Mouse (Mus musculus) natural killer cell, adult 2 months (primary cell): ENCODE measurements at regions not wholly inside any gene's neighbourhood (a gene's known extent, or its start where the extent isn't known, plus 50 kb on each side); places are given as distances from the start of the nearest gene placed in this dataset.

Experiments used
- DNase-seq, 2 experiments: peaks; one replicate each; pipeline ENCODE4 v3.0.0; 2022; ENCODE audit warnings: low spot score in 2 of 2

- peak; percentile 25 to 68 for DNase-seq
Observed at GRCm38 (mm10) chr17:88255744-88256598, 184.5 kb upstream of the Foxn2 start.

DNA sequence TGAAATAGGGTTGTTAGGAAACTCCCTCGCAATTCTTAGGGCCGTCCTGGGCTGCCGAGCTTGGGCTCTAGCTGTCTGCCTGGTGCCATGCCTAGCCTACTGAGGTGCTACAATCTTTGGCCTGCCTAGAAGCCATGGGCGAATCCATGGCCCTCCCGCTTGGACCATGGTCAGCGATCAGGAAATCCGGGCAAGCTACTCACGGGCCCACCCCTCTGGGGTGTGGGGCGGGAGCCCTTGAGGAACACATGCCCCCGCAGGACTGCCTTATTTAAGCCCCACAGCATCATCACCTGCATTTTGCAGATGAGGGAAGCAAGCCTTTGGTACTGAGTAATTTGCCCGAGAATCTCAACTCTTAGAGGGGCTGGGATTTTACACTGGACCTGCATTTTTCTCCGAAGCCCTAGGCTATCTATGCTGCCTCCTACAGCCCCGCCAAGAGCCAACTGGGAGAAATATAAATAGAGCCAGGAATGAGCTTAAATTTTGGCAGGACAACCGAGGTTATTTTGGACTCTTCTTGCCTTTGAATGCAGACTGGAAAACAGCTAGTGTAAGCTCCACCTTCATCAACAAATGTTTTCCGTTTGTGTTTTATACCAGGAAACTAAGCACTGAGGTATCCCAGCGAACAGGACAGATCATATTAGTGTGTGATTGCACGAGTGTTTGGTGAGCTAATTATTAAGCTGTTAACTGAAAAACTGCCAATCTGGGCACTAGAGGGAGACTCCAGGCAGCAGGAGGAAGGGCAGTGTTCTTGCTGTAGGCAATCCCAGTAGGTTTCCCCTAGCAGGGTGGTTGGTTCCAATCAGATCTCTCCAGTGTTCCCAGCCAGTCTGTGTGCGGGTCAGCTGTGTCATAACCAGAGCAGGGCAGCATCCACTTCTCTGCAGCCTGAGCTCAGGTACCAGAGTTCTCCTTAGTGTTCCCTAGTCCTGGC, 183.6 kb upstream of the Foxn2 start:
- DNase-seq = no peak

- DNase-seq = peak; percentile 35 to 47
Observed at GRCm38 (mm10) chr17:88258361-88258796, 182.1 kb upstream of the Foxn2 start.

- no peak for DNase-seq
Observed at GRCm38 (mm10) chr17:88260176-88260575, 180.3 kb upstream of the Foxn2 start.

DNA sequence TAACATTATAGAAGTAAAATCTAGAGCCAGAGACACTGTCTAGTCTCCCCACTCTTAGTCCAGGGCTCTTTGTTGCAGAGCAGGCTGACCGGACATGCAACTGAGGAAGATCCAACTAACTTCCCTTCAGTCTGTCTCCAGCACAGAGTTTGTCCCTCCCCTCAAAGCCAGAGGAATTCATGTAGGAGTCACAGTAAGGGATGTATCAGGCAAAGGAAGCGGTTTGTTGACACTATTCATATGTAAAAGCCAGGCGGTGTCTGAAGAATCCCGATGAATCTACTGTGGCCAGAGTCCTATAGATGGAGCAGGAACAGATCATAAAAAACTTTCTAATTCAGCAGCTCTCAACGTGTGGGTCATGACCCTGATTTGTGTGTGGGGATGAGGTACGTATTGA, 179.7 kb upstream of the Foxn2 start:
- no peak for DNase-seq

DNA sequence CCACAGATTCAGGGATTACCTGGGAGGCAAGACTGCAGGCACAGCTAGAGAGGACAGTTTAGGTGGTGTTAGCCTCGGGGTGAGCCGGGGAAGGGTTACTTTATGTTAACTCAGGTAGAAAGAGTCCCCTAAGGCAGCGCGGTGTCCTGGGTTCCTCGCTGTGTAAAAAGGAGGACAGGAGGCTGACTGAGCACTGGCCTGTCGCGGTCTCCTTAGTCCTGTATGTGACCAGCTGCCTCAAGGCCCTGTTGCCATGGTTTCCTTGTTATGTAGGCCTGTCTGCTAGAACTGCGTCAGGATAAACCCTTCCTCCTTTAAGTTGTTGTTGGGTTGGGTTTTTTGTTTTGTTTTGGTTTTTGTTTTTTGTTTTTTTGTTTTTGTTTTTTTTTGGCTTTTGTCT, 179.0 kb upstream of the Foxn2 start:
- DNase-seq = no peak

DNA sequence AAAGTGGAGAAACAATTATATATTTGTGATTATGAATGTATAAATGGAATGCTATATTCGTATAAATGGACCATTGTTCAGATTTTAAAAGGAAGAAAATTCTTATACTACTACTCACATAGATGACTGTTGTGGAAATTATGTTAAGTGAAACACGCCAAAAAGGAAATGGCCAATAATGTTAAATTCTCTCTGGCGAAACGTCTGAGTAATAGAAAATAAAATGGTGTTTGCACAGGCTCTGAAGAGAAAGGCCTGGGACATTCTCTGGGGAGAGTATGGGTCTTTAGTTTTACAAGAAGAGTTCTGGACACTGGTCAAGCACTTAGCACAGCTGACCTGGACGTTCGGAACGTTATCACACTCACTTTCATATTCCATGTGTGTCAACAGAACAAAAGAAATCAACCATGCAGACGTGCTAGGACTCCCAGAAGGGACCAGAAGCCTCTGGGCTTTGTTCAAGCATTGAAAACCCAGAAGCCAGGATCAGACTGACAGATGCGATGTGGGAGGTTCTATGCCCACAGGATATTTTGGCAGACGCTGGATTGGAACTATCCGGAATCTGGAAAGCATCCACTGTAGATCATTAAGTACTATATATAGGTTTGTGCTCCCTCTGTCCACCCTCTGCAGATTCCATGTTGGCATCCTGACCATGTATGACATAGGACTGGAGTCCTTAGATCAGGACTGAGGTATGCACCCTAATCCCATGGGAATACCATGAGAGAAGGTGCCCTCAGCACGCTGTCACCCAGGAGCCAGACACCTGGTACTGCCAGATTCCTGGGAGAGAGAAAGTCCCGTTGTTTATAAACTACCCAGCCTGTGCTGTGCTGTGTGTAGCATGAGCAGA, 178.0 kb upstream of the Foxn2 start:
- no peak for DNase-seq

DNA sequence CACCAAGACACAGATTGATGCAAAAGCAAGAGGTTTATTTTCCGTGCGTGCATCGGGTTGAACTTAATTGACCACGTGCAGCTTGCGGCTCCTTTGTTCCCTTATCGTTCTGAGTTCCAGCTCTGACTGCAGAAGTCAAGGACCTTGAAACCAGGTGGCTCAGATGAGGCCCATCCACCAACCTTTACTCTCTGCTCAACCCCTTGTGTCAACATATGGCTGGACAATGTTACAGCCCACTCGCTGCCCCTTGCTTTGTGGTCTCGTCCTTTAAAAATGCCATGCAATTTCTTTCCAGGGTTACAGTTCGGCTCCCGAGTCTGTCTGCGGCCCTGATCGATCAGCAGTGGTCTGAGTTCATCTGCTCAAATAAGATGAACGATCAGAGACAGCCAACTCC, 175.2 kb upstream of the Foxn2 start:
- no peak for DNase-seq

DNA sequence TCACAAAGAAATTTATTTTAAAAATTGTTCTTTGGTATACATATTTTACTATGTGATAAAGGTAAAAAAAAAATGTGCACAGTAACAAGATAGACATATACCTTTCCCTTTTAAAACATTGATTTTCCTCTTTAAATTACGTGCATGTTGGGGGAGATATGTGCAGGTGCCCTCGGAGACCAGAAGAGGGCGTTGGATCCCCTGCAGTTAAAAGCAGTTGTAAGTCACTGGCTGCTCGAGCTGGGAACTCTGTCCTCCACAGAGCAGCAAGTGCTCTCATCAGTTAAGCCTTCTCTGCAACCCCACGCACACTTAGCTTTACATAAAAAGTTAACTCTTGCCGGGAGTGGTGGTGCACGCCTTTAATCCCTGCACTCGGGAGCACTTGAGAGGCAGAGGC, 172.3 kb upstream of the Foxn2 start:
- DNase-seq = no peak

DNA sequence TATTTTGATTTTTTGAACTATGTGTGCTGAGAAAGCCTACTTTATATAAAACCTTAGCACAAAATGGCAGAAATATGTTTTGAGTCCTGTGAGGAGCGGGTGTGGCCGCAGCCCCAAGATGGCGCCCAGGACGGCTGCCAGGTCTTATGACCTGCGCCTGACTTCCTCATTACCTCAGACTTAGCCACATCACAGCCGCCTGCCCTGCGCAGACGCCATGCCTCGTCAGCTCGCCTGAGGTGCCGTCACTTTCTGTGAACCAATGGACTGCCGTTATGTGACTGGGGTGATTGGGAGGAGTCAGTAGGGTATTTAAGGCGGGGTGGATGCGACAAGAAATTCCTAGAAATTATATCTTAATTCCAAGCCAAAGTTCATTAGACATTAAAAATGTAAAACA, 171.7 kb upstream of the Foxn2 start:
- no peak for DNase-seq

DNA sequence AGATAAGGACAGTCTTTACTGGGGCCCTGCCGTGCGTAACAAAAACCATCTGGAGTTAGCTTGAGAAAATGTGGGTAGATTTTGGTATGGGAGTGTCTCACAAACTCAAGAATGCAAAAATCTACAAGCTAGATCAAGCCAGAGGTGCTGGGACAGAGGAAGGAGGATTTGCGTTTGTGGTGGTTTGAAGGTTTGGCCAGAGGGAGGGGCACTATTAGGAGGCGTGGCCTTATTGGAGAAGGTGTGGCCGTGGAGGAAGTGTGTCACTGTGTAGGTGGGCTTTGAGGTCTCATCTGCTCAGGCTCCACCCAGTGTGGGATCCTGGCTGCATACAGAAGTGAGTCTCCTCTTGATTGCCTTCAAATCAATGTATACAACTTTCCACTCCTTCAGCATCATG, 169.6 kb upstream of the Foxn2 start:
- DNase-seq = no peak

GRCm38 (mm10) chr17:88272161-88272560, 168.3 kb upstream of the Foxn2 start:
- no peak for DNase-seq

DNA sequence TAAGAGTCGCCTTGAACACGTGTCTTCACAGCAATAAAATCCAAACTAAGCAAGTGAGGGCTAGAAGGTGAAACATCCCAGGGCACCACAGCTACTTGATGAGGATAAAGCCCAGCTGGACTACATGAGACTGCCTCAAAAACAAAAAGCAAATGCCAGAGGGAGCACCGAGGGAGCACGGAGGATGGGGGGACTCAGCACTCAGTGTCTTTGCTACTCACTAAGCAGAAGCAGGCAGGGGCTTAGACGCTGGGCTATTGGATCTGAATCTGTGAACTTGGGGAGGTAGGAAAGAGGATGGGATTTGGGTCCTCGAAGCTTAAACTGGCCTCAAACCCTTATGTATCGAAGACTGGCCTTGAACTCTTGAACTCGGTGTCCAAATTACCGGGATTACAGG, 167.0 kb upstream of the Foxn2 start:
- DNase-seq = no peak

- DNase-seq = no peak
Observed at GRCm38 (mm10) chr17:88274003-88274698, 166.4 kb upstream of the Foxn2 start.

- DNase-seq = no peak
Observed at GRCm38 (mm10) chr17:88274720-88275433, 165.6 kb upstream of the Foxn2 start.

DNA sequence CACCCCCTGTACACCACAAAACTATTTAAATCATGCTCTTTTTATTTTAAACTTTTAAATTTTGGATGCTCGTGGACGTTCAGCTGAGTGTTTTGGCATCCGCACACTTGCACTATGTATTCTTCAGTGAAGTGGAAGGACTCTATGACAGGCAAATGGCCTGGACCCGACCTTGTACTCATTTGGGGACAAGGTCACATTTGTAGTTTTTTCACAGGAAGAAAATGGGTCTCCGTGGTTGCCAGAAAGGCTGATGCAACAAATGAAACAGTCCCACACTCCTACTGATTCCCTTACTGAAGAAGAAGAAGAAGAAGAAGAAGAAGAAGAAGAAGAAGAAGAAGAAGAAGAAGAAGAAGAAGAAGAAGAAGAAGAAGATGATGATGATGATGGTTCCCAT, 160.9 kb upstream of the Foxn2 start:
- no peak for DNase-seq

DNA sequence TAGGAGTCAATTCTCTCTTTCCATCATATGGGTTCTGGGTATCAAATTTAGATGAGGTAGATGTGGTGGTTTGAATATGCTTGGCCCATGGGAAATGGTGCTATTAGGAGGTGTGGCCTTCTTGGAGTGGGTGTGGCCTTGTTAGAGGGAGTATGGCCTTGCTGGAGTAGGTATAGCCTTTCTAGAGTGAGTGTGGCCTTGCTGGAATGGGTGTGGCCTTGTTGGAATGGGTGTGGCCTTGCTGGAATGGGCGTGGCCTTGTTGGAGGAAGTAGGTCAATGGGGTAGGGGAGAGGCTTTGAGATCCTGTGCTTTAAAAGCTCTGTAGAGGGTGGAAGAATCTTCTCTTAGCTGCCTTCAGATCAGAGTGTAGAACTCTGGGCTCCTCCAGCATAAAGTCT, 157.8 kb upstream of the Foxn2 start:
- no peak for DNase-seq

DNA sequence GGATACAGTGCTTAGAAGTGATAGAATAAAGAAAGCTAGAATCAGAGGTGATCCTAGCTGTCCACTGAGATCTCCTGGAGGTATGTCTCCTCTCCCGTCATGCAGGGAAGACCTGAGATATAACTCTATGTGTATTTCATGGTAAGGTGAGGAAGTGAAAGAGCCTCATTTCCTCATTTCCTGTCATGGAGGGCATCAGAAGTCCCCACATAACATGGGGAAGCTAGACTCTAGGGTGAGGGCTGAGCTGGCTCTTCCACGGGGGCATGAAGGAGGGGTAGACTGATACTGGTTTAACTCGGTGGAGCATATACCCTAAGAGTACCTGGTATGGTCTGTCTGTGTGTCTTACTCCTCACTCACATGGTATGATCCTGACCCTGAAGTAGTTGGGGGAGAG, 156.0 kb upstream of the Foxn2 start:
- DNase-seq = peak in 1 of 2 experiments; percentile 49

DNA sequence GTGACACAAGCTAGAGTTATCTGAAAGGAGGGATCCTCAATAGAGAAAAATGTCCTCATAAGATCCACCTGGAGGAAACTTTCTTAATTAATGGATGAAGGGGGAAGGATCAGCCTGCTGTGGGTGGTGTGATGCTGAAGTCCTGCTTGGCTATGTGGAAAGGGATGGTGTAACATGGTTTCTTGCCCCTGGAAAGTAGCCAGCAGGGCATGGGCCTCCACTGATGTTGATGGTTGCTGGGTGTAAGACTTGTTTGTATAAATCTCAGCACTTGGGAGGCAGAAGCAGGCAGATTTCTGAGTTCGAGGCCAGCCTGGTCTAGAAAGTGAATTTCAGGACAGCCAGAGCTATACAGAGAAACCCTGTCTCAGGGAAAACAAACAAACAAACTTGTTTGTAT, 152.7 kb upstream of the Foxn2 start:
- DNase-seq = no peak

DNA sequence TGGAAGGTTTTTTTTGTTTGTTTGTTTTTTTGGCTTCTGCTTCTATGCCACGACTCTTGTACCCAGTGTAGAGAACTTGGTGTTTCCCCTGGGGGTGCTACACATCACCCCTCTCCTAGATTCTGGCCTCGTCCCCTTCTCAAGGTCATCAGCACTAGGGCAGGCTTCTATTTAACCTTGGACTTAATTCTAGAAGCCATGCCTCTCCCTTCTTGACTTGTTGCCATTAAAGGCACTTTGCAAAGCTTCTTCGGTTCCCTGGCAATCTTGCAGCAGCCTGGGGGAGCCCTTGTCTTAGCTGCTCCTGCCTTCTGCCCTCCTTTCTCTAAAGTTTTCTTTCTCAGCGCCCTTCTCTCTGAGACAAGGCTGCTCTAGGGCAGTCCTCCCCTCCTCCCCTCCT, 143.0 kb upstream of the Foxn2 start:
- no peak for DNase-seq

- no peak for DNase-seq
Observed at GRCm38 (mm10) chr17:88303991-88304390, 136.5 kb upstream of the Foxn2 start.
